Mouse (Mus musculus): ENCODE data around the gene Pxk. TPM values are rescaled to one million over a fixed set of nuclear protein-coding genes. Genes with fewer than 3 reads are reported as not detected.

Pxk gene
- polyA plus RNA-seq (2014; fragmentation: Illumina TruSeq; extraction: RNeasy Lipid Tissue Mini Kit (QIAGEN cat#74804); ENCODE audit: low read depth, low replicate concordance) = 45.4 TPM

DNA sequence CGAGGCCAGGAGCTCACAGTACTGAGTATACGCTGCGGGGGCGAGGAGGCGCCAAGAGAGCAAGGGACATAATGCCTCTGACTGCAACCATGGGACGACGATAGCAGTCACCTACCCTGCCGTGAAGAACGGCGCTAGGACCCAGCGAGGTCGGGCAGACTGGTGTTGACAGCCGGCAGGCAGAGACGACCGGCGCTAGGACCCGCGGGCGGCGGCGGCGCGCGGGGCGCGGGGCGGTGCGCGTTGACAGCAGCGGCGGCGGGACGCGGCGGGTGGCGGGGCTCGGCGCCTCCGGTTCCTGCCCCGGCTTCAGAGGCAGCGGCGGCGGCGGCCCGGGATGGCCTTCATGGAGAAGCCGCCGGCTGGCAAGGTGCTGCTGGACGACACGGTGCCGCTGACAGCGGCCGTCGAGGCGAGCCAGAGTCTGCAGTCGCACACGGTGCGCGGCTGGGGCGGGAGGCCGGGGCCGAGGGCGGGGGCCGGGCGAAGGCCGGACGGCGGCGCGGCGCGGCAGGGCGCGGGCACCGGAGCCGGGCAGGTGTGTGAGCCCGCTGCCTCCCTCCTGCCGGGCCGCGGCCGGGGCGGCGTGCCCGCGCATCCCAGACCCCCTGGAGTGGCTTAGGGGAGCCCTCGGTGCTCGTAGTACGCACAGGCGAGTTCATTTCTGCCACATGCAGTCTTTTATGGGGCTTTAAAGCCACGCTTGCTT, at the start of gene Pxk:
Gene Pxk, plus strand, starts transcription at position 234 of the 709 bp plus-strand sequence.

DNA sequence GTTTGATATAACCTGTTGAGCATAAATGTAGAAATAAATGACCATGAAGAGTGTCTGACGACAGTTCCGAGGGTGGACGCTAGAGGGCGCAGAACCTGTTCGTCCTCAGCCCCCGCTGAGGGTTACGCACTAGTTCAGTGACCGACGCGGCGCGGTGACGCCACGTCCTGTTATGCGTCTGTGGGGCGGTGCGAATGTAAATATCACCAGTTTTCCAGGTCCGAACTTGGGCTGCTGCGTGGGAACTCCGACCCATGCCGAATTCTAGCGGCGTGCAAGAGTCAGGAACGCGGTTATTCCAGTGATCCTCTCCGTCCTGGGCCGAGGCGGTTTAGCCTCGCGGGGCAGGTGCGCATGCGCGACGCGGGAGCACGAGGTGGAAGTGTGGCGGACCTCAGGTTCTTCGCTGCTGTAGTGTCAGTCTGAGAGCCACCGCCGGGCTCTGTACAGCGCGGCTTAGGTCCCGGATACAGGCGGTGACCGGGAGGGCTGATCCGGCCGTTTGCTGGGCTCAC, 17.8 kb upstream of the Pxk start, which contains the start of gene Rpp14:
Gene Rpp14, plus strand, starts transcription at position 203 of the 515 bp plus-strand sequence.

DNA sequence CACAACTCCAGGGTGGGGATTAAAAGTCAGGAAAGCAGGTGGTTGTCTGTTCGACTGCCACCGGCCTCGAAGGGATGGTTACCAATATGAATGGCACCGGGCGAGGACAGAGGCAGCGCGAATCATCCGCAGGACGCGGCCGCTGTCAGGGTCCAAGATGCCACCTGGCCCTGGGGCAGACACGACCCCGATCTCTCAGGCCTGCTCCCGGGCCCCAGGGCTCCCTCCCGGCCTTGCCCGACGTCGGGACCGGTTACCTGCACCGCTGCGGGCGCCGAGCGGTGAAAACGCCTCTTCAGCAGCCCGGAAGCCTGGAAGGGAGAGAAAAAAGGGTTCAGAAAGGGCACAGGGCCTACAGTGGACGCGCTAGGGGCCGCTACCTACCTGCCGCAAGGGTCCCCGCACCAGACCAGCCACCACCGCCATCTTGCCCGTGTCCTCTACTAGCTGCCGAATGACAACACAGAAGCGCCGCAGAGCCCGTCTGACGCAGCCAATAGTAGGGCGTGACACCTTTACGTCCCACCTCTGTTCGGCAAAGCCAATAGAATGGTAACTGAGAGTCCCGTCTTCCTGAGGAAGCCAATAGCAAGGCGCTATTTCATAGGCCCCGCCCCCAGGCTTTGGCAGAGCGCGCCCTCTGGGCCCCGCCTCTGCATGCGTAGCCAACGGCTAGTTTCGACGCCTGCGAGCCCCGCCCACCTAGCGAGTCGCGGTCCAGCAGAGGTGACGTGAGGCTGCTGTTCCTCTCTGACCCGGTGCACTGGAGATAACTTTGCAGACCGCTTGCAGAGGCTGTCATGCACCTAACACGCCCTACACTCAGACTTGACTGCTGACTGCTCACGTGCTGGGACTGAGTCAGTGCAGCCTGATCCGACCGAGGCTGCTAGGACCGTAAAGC, 74.7 kb downstream of the Pxk start, which contains the start of gene Pdhb:
Gene Pdhb, minus strand, starts transcription at position 519 of the 904 bp plus-strand sequence.

DNA sequence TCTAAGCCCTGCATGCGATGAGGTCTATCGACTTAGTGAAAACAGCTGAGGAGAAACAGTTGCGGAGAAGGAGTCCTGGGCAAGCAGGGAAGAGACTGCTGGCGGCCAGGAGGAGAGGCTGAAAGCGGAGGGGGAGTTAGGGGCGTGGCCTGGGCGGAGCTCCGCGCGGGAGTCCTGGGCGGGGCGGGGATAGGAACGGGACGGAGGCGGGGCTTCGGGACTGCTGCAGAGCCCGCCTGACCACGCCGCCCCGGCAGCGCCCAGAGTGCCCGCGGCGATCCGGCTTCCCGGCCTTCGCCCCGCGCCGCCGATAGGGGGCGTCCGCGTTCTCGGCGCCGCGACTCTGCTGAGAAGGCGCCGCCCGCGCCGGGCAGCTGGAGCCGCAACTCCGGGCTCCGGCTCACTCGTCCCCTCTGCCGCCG, 115.8 kb downstream of the Pxk start, which contains the start of gene Kctd6:
Gene Kctd6, plus strand, starts transcription at position 338 of the 422 bp plus-strand sequence.

Other genes with a start within 250 kb of the Pxk start
- 1.1 TPM for gene Gm45521, start 140.9 kb upstream of the Pxk start, polyA plus RNA-seq (2014; fragmentation: Illumina TruSeq; extraction: RNeasy Lipid Tissue Mini Kit (QIAGEN cat#74804); ENCODE audit: low read depth, low replicate concordance)
- 0.62 TPM for gene Dnase1l3, start 103.6 kb upstream of the Pxk start, polyA plus RNA-seq (2014; fragmentation: Illumina TruSeq; extraction: RNeasy Lipid Tissue Mini Kit (QIAGEN cat#74804); ENCODE audit: low read depth, low replicate concordance)
- 12.3 TPM for gene Abhd6, start 95.3 kb upstream of the Pxk start, polyA plus RNA-seq (2014; fragmentation: Illumina TruSeq; extraction: RNeasy Lipid Tissue Mini Kit (QIAGEN cat#74804); ENCODE audit: low read depth, low replicate concordance)
- gene Rpp14, start 17.8 kb upstream of the Pxk start, polyA plus RNA-seq (2014; fragmentation: Illumina TruSeq; extraction: RNeasy Lipid Tissue Mini Kit (QIAGEN cat#74804); ENCODE audit: low read depth, low replicate concordance) = 17.7 TPM
- 242 TPM for gene Pdhb, start 74.8 kb downstream of the Pxk start, polyA plus RNA-seq (2014; fragmentation: Illumina TruSeq; extraction: RNeasy Lipid Tissue Mini Kit (QIAGEN cat#74804); ENCODE audit: low read depth, low replicate concordance)
- 5.8 TPM for gene Kctd6, start 115.9 kb downstream of the Pxk start, polyA plus RNA-seq (2014; fragmentation: Illumina TruSeq; extraction: RNeasy Lipid Tissue Mini Kit (QIAGEN cat#74804); ENCODE audit: low read depth, low replicate concordance)
- not detected for gene Acox2, start 161.1 kb downstream of the Pxk start, polyA plus RNA-seq (2014; fragmentation: Illumina TruSeq; extraction: RNeasy Lipid Tissue Mini Kit (QIAGEN cat#74804); ENCODE audit: low read depth, low replicate concordance)
- gene Fam107a, start 219.8 kb downstream of the Pxk start, polyA plus RNA-seq (2014; fragmentation: Illumina TruSeq; extraction: RNeasy Lipid Tissue Mini Kit (QIAGEN cat#74804); ENCODE audit: low read depth, low replicate concordance) = 4.1 TPM